Mouse (Mus musculus): Measurements from ENCODE around the gene Grip1.

Grip1 gene

GRCm38 (mm10) chr10:119684377-119684826, 230.8 kb downstream of the Grip1 start:
- peak; percentile 24 to 27 for DNase-seq

- peak; percentile 39 to 56 for DNase-seq
These were observed 237.9 kb downstream of the Grip1 start for GRCm38 (mm10) chr10:119691358-119692083.

- peak; percentile 23 for DNase-seq
These were observed 238.8 kb downstream of the Grip1 start for GRCm38 (mm10) chr10:119692284-119692890.

GRCm38 (mm10) chr10:119693400-119693799, 239.8 kb downstream of the Grip1 start:
- DNase-seq: no peak

- no peak for DNase-seq
These were observed 243.7 kb downstream of the Grip1 start for GRCm38 (mm10) chr10:119697257-119697798.

GRCm38 (mm10) chr10:119705348-119705747, 251.7 kb downstream of the Grip1 start:
- no peak for DNase-seq

- no peak for DNase-seq
These were observed 252.7 kb downstream of the Grip1 start for GRCm38 (mm10) chr10:119706281-119706680.

GRCm38 (mm10) chr10:119706983-119707382, 253.4 kb downstream of the Grip1 start:
- peak; percentile 38 to 47 for DNase-seq

- no peak for DNase-seq
These were observed 268.3 kb downstream of the Grip1 start for GRCm38 (mm10) chr10:119721887-119722286.

GRCm38 (mm10) chr10:119722471-119722870, 268.8 kb downstream of the Grip1 start:
- DNase-seq: no peak

- peak in 1 of 2 experiments; percentile 4 for DNase-seq
These were observed 270.0 kb downstream of the Grip1 start for GRCm38 (mm10) chr10:119723671-119724070.

- DNase-seq: no peak
These were observed 271.7 kb downstream of the Grip1 start for GRCm38 (mm10) chr10:119725363-119725762.

GRCm38 (mm10) chr10:119725966-119726365, 272.3 kb downstream of the Grip1 start:
- DNase-seq: no peak

- no peak for DNase-seq
These were observed 273.3 kb downstream of the Grip1 start for GRCm38 (mm10) chr10:119726921-119727320.

GRCm38 (mm10) chr10:119730206-119730605, 276.6 kb downstream of the Grip1 start:
- no peak for DNase-seq

- peak; percentile 15 to 29 for DNase-seq
These were observed 281.7 kb downstream of the Grip1 start for GRCm38 (mm10) chr10:119735011-119735992.

- DNase-seq: no peak
These were observed 285.8 kb downstream of the Grip1 start for GRCm38 (mm10) chr10:119739466-119739865.

- peak in 1 of 2 experiments; percentile 17 for DNase-seq
These were observed 289.1 kb downstream of the Grip1 start for GRCm38 (mm10) chr10:119742722-119743121.

GRCm38 (mm10) chr10:119752361-119752798, 298.8 kb downstream of the Grip1 start:
- DNase-seq: no peak

GRCm38 (mm10) chr10:119756271-119756670, 302.6 kb downstream of the Grip1 start:
- peak in 1 of 2 experiments; percentile 18 for DNase-seq

- DNase-seq: no peak
These were observed 303.6 kb downstream of the Grip1 start for GRCm38 (mm10) chr10:119757219-119757618.

All from cerebellum, postnatal 14 days (tissue).